Mouse (Mus musculus) midbrain, postnatal 0 days (tissue): ENCODE measurements at regions not wholly inside any gene's neighbourhood (a gene's known extent, or its start where the extent isn't known, plus 50 kb on each side); places are given as distances from the start of the nearest gene placed in this dataset.
A peak's percentile ranks its signal among the peaks of the same experiment; 100 is the strongest.
"Not testable (repeated sequence)": the region's sequence is repeated elsewhere in the genome, so short reads cannot be mapped to it uniquely, and the experiment has no call there.

Experiments
- ATAC-seq: fragments of 200-750 bp; cut with Nextera tagmentation; 2 replicates; pipeline ENCODE4 v1.8.0; 2017; ENCODE audit warnings: moderate number of reproducible peaks, mild to moderate bottlenecking, moderate TSS enrichment, moderate library complexity; ENCODE audit not compliant: low FRiP score
- DNase-seq: peaks from one replicate; pipeline ENCODE4 v3.0.0-alpha.2; 2015; ENCODE audit warnings: low spot score
- H3K27ac ChIP-seq: fragments of 300-500 bp; sonication (generic); 2 replicates; pipeline ENCODE4 v1.5.1; 2014; ENCODE audit warnings: low read depth, mild to moderate bottlenecking, low read length, mixed read lengths
- H3K27me3 ChIP-seq: fragments of 300-500 bp; sonication (generic); 2 replicates; pipeline ENCODE4 v1.6.1; 2014; ENCODE audit warnings: low read length, control low read depth, mixed read lengths; ENCODE audit not compliant: insufficient read depth
- H3K36me3 ChIP-seq: fragments of 300-500 bp; sonication (generic); 2 replicates; pipeline ENCODE4 v1.6.1; 2014; ENCODE audit warnings: low read length, control low read depth, mixed read lengths; ENCODE audit not compliant: insufficient read depth
- H3K4me1 ChIP-seq: fragments of 300-500 bp; sonication (generic); 2 replicates; pipeline ENCODE4 v1.6.1; 2014; ENCODE audit warnings: mild to moderate bottlenecking, control low read depth, antibody characterized with exemption, low read length, mixed read lengths; ENCODE audit not compliant: insufficient read depth
- H3K4me2 ChIP-seq: fragments of 300-500 bp; sonication (generic); 2 replicates; pipeline ENCODE4 v1.6.1; 2014; ENCODE audit warnings: low read depth, mild to moderate bottlenecking, low read length, mixed read lengths; ENCODE audit not compliant: poor library complexity, severe bottlenecking
- H3K4me3 ChIP-seq: fragments of 300-500 bp; sonication (generic); 2 replicates; pipeline ENCODE4 v1.5.1; 2014; ENCODE audit warnings: low read depth, mild to moderate bottlenecking, low read length, moderate library complexity
- H3K9ac ChIP-seq: fragments of 300-500 bp; sonication (generic); replicated peaks from 2 replicates; pipeline ENCODE4 v1.6.1; 2014; ENCODE audit warnings: mild to moderate bottlenecking, low read length, moderate library complexity, mixed read lengths; ENCODE audit not compliant: poor library complexity, severe bottlenecking
- H3K9me3 ChIP-seq: fragments of 300-500 bp; sonication (generic); 2 replicates; pipeline ENCODE4 v1.6.1; 2016; ENCODE audit warnings: low read length, control low read depth
- CTCF ChIP-seq: IDR thresholded peaks from 2 replicates; pipeline ENCODE4 v1.5.1; 2016; ENCODE audit warnings: antibody characterized with exemption, mild to moderate bottlenecking
- WGBS: fragments of 180-500 bp; shearing (Covaris S2); extraction: QIAGEN DNeasy Blood & Tissue Kit; methylation state at CpG from one replicate; pipeline ENCODE4 v1.1.7; 2014; 5-methylcytosine and 5-hydroxymethylcytosine counted together

DNA sequence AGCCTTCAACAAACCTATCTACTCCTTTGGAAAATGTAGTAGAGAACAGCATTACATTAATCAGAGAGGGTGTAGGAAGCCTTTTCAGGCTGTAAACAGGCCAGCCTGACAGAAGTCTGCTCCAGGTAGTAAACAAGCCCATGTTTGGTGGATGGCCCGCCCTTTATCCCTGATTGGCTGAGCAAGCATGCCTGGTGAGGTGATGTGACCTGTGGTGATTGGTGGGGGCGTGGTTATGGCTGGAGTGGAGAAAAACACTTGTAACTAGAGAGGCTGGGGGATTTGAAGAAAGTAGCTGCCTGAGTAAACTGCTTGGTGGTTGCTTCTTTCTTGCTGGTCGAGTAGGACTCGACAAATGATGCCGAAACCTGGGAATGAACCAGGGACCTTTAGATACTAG lies 621.3 kb upstream of the Dsel start:
- not testable (repeated sequence) for H3K4me2 ChIP-seq, H3K4me3 ChIP-seq, ATAC-seq, H3K9me3 ChIP-seq, H3K36me3 ChIP-seq, H3K9ac ChIP-seq, H3K4me1 ChIP-seq, H3K27ac ChIP-seq, H3K27me3 ChIP-seq, DNase-seq
- 84% methylated on average over 5 of the region's 5 CpGs for WGBS

DNA sequence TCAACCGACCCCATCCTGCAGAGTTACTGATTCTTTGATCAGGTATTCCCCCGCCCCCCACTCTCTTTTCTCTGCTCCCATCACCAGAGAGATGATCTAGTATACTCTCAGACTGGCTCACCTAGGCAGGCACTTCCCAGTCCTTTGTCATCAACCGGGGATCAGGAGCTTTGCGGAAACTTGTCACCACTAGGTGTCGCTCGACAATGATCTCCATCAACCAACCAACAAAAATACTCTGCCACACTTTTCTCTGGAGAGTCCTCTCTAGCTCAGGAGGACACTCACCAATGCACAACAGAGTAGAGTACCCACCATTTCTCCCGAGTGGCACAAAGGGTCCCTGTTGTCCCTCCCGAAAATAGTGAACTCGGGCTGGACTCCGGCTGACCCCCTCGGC lies 591.3 kb upstream of the Dsel start:
- 37% methylated on average over 11 of the region's 11 CpGs for WGBS
- H3K9me3 ChIP-seq = no peaks in the 10 kb centered on the region
- peak; percentile 71 for TF ChIP-seq CTCF
- H3K9ac ChIP-seq = no peak overlapping the region
- DNase-seq (peak; percentile 62), ATAC-seq (no peak)
- H3K4me3 ChIP-seq = no peak overlapping the region
- H3K4me2 ChIP-seq = no peak overlapping the region
- no peak overlapping the region for H3K27ac ChIP-seq
- H3K27me3 ChIP-seq = no peaks in the 10 kb centered on the region
- H3K36me3 ChIP-seq = no peaks in the 10 kb centered on the region
- no peaks in the 10 kb centered on the region for H3K4me1 ChIP-seq

DNA sequence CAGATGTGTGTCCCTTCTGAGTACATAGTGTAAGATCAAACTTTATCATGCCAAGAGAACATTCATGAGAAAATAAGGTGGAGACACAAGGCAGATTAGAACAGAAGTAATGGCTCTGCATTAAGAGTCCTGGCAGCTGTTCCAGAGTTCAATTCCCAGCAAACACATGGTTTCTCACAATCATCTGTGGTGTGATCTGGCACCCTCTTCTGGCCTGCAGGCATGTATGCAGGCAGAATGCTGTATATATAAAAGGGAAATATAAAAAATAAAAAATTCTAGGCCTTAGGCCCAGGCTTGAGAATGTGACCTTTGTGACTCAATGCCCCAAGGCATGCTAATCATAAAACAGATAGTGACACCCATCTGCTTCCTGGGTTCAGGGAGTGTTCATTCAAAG lies 587.7 kb upstream of the Dsel start:
- Histone ChIP-seq H3K4me1 (no peaks in the 10 kb centered on the region), H3K4me2 (no peak overlapping the region), H3K27ac (no peak overlapping the region), H3K9ac (no peak overlapping the region), H3K27me3 (no peaks in the 10 kb centered on the region), H3K36me3 (no peaks in the 10 kb centered on the region), H3K9me3 (no peaks in the 10 kb centered on the region), H3K4me3 (no peak overlapping the region)
- peak; percentile 53 for TF ChIP-seq CTCF
- ATAC-seq (no peak), DNase-seq (peak; percentile 30)

DNA sequence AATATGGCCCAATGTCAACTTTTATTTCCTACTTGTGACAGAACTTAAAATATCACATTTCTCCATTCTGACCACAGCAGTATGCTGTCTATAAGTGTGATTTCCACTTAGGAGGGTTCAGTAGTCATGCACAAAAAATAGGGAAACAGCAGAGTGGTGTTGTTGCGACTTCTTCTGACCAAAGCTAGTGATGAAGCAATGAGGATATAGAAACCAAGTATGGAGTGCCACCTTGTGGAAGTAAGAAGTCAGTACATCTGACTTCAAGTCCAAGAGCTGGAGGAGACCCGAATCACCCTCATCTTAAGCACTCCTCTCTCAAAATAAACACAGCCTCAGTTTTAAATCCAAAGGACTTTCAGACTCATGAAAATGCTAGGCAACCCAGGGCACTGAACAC lies 586.9 kb upstream of the Dsel start:
- WGBS = 3% methylated on average over 2 of the region's 2 CpGs
- H3K9me3 ChIP-seq = no peaks in the 10 kb centered on the region
- H3K27me3 ChIP-seq = no peaks in the 10 kb centered on the region
- H3K4me3 ChIP-seq = no peak overlapping the region
- DNase-seq = peak; percentile 55
- no peak overlapping the region for H3K27ac ChIP-seq
- H3K36me3 ChIP-seq = no peaks in the 10 kb centered on the region
- no peaks in the 10 kb centered on the region for H3K4me1 ChIP-seq
- no peak overlapping the region for H3K4me2 ChIP-seq
- TF ChIP-seq CTCF = peak; percentile 88
- 0 out of 2 replicates have a peak, but pooled peaks have one; percentile 66 for ATAC-seq
- no peak overlapping the region for H3K9ac ChIP-seq

DNA sequence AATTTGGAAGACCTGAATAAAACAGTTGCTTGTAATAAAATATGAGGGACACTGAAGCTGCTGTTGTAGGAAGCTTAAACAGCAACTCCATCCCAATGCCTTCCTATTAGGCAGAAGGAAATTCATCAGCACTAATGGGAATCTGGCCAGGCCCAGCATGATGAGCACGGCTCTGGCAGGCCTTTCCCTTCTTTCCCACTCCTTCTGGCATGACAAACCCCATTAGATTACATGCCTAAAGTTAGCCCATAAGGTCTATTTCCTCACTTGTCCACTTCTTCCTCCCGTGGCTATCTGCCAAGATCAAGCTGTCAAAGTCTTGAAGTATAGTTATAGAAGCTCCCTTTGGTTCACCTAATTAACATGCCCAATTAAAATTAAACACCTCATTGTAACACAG lies 574.4 kb upstream of the Dsel start:
- Histone ChIP-seq H3K9ac (no peak overlapping the region), H3K9me3 (no peaks in the 10 kb centered on the region), H3K4me1 (no peaks in the 10 kb centered on the region), H3K4me2 (no peak overlapping the region), H3K36me3 (no peaks in the 10 kb centered on the region), H3K4me3 (no peak overlapping the region), H3K27me3 (no peaks in the 10 kb centered on the region), H3K27ac (no peak overlapping the region)
- no peak for ATAC-seq
- no peak for TF ChIP-seq CTCF
- peak; percentile 74 for DNase-seq
- WGBS = 72% methylated on average over 2 of the region's 2 CpGs

DNA sequence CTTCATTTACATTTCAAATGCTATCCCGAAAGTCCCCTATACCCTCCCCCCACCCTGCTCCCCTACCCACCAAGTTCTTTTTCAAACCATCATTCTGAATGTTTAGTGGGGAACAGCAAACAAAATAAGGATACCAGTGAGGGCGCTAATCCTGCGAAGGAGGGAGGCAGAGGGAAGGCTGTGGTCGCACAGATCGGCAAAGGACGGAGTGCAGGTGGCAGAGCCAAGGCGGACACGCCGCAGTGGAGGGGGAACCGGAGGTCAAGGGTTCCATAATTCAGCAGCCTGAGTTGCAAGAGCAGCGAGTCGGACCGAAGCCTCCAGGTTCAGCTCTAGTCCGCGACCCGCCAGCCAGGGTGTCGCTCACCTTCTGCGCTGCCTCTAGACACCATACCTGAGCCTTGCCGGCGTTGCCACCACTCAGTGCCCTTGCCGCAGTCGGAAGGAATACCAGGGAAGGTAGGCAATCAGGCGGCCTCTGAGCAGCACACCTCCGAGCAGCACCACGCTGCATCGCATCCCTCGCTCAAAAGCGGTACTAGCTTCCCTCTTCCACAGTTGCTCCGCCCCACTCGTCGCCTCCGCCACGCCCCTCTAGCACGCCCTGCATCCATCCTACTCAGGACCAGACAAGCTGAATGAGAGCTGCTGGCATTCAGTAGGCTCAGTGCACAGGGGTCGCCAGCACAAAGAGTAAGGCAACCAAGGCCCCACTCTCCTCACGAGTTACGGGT lies 551.8 kb upstream of the Dsel start:
- Histone ChIP-seq H3K9me3 (no peaks in the 10 kb centered on the region), H3K27me3 (no peaks in the 10 kb centered on the region), H3K4me1 (no peaks in the 10 kb centered on the region), H3K36me3 (no peaks in the 10 kb centered on the region), H3K9ac (peak overlapping the region; percentile 75), H3K27ac (peak overlapping the region; percentile 77), H3K4me2 (peak overlapping the region; percentile 71), H3K4me3 (peak overlapping the region; percentile 64)
- TF ChIP-seq CTCF = peak; percentile 51
- WGBS = 2% methylated on average over 37 of the region's 37 CpGs
- DNase-seq (peak; percentile 76), ATAC-seq (peak; percentile 95)
